Mouse (Mus musculus): ENCODE measurements around the gene Mrvi1. TPM values are rescaled to one million over a fixed set of nuclear protein-coding genes. Genes with fewer than 3 reads are reported as not detected.

The Mrvi1 gene
- total RNA-seq (2021): 1 to 10 TPM; 1.4 to 2.7 TPM
- long read RNA-seq, experiment 1: 0 reads
- long read RNA-seq, experiment 2, partial matches to known transcripts: 0 of 1 reads
- long read RNA-seq, experiment 2, other reads (novel, unspliced or antisense): 1 of 1 reads

GRCm38 (mm10) chr7:110982053-110982705 is at the start of gene Mrvi1:
Gene Mrvi1, minus strand, starts transcription at chr7:110982461.
- TF ChIP-seq CTCF (conservative IDR thresholded peaks at IDR 0.05): no peak
- no peak for DNase-seq (ENCODE audit: low spot score in 2 of 2)
- 0 out of 2 replicates have a peak within 1 kb of the TSS, but pooled peaks have one; percentile 14 for H3K27ac ChIP-seq
- H3K4me3 ChIP-seq: no peak within 1 kb of the TSS

DNA sequence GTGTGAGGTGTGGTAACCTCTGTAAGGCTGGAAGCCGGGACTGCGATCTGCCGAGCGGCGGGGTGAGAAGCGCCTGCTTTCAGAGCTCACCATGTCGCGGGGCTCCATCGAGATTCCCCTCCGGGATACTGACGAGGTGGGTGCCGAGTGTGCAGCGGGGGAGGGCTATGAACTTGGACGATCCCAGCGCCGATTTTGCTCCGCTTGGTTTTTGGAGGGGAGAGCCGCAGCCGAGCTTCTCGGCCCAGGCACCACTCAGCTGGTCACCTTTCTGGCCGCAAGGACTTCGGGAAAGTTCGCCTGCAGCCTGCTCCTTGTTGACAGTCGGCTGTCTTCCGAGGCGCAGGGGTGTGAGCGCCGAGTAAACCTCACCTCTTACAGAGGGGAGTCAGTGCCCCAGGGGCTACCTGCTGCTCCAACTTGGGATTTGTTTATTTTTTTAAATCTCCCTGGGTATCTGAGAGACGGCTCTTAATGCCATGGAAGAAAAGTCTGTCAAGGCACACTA is 46.8 kb upstream of the Mrvi1 start:
- H3K27ac ChIP-seq: peak overlapping the region; percentile 97
- no peak for TF ChIP-seq CTCF (conservative IDR thresholded peaks at IDR 0.05)
- peak overlapping the region; percentile 69 for H3K4me3 ChIP-seq
- DNase-seq (ENCODE audit: low spot score in 2 of 2): no peak

- H3K4me3 ChIP-seq: peak within 1 kb of the TSS; percentile 69
- H3K27ac ChIP-seq: peak within 1 kb of the TSS; percentile 97
- peak; percentile 31 for TF ChIP-seq CTCF (conservative IDR thresholded peaks at IDR 0.05)
- DNase-seq (ENCODE audit: low spot score in 2 of 2): peak; percentile 88 to 91
Observed at GRCm38 (mm10) chr7:111028281-111029045, 46.2 kb upstream of the Mrvi1 start, which contains the start of gene Ctr9. Gene Ctr9, plus strand, starts transcription at chr7:111028951.

DNA sequence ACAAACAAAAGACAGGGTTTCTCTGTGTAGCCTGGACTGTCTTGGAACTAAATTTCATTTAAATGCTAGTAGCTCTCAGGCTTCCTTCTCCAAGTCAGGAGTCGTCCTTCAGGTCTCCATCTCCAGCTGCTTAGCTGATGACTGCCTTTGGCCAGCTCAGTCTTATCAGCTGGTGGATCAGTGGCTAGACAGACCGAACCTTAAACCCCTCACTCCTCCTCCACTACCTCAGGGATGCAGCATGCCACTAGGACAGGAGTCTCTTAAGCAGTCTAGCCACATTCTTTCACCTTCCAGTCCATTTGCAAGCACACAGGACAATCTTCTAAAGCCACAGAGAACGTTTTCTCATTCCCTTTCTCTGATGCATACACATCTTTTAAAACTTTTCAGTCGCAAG is 42.7 kb upstream of the Mrvi1 start:
- no peak for TF ChIP-seq CTCF (conservative IDR thresholded peaks at IDR 0.05)
- H3K4me3 ChIP-seq: no peak overlapping the region
- peak overlapping the region; percentile 20; the same call in 1 of the 2 replicates for H3K27ac ChIP-seq
- no peak for DNase-seq (ENCODE audit: low spot score in 2 of 2)

DNA sequence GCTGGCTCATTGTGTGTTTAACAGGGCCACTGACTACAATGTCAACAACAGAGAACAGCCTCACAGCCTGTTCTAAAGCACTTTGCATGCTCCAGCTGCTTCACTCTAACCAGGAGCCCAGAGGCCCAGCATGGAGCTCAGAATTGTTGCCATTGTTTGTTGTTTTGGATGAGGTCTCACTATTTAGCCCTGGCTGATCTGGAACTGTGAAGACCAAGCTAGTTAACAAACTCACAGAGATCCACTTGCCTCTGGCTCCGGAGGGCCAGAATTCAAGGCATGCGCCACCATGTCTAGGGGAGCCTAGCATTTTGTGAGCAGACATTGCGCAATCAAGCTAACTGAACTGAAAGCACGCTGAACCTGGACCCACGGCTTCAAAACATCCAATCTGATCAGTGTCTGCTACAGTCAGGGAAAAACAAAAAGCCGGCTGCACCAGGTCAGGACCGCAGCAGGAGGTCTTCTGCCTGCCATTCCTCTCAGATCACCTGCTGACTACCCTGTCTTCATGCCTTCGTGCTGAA is 41.9 kb upstream of the Mrvi1 start:
- Histone ChIP-seq H3K27ac (peak overlapping the region; percentile 69), H3K4me3 (no peak overlapping the region)
- TF ChIP-seq CTCF (conservative IDR thresholded peaks at IDR 0.05): no peak
- DNase-seq (ENCODE audit: low spot score in 2 of 2): no peak

DNA sequence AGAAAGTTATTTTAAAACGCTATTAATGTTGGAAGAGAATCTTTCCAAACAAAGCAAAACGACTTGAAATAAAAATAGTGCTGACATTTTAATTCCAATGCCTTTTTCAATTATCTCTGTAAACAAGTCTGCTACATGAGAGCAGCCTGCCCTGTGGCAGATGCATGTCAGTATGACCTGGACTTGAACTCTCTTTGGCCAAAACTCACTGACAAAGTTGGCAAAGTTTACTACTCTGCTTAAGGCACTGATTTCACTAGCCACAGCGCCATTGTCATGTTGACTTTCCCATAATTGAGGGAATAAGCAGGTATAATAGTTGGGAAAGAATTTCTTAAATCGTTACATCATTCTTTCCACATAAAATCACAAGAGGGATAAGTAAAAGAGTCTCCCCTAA is 38.6 kb upstream of the Mrvi1 start:
- no peak for DNase-seq (ENCODE audit: low spot score in 2 of 2)
- H3K27ac ChIP-seq: no peak overlapping the region
- no peak for TF ChIP-seq CTCF (conservative IDR thresholded peaks at IDR 0.05)
- H3K4me3 ChIP-seq: no peak overlapping the region

DNA sequence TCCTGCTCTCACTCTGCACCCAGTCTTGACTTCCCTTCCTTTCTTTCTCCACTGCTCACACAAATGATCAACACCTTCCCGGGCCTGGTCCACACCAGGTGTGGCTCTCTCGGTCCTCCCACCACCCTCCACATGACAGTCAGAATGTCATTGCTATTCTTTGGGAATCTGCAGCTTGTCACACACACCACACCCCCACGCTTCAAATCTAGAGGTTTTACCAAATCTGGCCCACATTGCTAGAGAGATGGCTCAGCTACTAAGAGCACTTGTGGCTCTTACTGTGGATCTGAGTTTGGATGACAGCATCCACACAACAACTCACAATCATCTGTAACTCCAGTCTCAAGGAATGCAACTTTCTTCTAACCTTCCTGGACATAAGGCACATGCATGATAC is 34.7 kb upstream of the Mrvi1 start:
- Histone ChIP-seq H3K27ac (no peak overlapping the region), H3K4me3 (no peak overlapping the region)
- TF ChIP-seq CTCF (conservative IDR thresholded peaks at IDR 0.05): no peak
- peak in 1 of 2 experiments; percentile 41 for DNase-seq (ENCODE audit: low spot score in 2 of 2)

- no peak for TF ChIP-seq CTCF (conservative IDR thresholded peaks at IDR 0.05)
- no peak for DNase-seq (ENCODE audit: low spot score in 2 of 2)
- Histone ChIP-seq H3K27ac (no peak overlapping the region), H3K4me3 (no peak overlapping the region)
Observed at GRCm38 (mm10) chr7:111015731-111016130, 33.5 kb upstream of the Mrvi1 start.

DNA sequence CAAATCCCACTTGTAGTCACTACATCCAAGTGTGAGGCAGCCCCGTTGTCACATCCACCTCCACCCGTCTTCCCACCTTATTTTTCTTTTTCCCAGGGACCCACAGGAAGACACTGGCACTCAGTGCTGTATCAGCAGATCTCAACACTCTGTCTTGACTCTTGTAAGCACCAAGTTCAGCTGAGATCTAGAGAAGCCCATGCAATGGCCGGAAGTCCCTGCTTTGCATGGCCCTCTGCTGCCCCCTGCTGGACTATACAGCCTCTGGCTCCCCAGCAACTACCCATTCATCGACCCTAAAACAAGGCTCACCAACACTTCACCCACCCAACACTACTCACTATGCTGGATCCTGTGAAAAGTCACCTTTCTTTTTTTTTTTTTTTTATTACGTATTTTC is 32.6 kb upstream of the Mrvi1 start:
- H3K27ac ChIP-seq: no peak overlapping the region
- no peak overlapping the region for H3K4me3 ChIP-seq
- DNase-seq (ENCODE audit: low spot score in 2 of 2): peak; percentile 79 to 91
- TF ChIP-seq CTCF (conservative IDR thresholded peaks at IDR 0.05): peak; percentile 87

DNA sequence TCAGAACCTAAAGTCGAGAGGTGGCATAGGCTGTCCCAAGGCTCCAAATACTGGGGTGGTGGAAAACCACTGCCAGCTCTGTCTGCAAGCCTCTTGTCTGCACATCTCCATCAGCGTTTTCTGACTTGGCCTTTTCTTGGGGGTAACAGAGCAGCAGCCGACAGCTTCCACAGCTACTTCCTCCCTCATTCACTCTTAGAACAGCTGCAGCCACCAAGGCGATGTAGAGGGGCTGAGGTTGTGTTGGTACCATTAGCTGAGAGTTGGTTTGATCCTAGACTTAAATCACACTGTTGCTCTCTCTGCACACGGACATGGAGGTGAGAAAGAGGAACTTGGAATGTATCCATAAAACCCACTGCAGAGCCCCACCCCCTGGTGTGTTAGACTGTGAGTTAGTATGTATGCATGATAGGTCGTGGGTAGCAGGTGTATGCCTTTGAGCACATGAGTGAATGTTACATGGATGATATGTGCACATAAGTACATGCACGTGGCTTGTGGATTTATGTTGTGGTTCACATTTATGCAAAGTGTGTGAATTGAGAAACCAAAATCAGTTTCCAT is 31.9 kb upstream of the Mrvi1 start:
- DNase-seq (ENCODE audit: low spot score in 2 of 2): no peak
- Histone ChIP-seq H3K27ac (no peak overlapping the region), H3K4me3 (no peak overlapping the region)
- no peak for TF ChIP-seq CTCF (conservative IDR thresholded peaks at IDR 0.05)

DNA sequence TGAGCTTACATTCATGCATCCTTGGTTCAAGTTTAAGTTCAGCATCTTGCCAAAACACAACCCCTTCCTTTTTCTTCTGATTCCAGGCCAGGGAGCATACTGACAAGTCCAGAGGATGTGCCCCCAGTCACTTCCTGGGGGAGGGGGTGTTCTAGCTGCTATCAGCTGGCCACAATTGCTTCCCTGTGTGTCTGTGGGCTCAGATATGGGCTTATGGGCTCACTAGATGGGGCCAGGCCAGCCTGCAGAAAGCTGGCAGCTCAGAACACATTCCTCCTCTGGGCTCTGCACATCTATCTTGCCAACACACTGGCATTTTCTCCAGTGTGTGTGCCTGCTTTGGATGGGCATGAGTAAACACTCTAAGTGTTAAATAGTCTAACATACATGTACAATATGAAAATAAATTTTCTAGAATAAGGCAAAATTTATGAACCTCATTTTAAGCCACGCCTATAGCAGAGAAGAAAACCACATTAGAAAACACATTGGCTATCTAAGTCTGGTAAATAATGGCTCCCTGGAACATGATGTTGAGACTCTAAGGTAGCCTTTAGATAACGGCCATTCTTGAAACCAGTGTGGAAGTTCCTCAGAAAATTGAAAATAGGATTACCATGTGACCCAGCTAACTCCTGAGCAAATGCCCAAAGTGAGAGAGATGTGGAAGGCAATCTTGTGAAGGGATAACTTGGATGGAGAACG is 22.0 kb upstream of the Mrvi1 start:
- Histone ChIP-seq H3K27ac (no peak overlapping the region), H3K4me3 (no peak overlapping the region)
- DNase-seq (ENCODE audit: low spot score in 2 of 2): no peak
- TF ChIP-seq CTCF (conservative IDR thresholded peaks at IDR 0.05): no peak

All from layer of hippocampus, adult 2 months (tissue).